Mouse (Mus musculus): ENCODE measurements around the gene Gna12.

Gene Gna12

GRCm38 (mm10) chr5:140796051-140796450 lies 34.2 kb downstream of the Gna12 start:
- no peak for DNase-seq (ENCODE audit: low spot score)

DNA sequence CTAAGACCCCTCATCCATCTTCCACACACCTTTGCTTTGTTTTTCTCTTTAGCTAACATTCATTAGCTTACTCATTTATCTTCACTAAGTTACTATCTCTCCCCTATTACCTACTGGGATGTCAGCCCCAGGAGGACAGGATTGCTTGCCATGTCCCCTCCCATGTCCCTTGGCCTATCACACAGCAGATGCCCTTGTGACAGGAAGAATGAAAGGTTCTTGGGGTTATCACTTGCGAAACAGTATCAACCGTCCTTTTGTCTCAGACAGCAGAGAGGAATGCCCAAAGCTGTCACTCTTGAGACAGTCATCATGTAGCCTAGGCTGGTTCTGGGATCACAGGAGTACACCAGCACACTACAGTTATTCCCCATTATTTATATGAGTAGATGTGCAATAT lies 35.1 kb downstream of the Gna12 start:
- DNase-seq (ENCODE audit: low spot score) = no peak

GRCm38 (mm10) chr5:140794753-140795152 lies 35.5 kb downstream of the Gna12 start:
- DNase-seq (ENCODE audit: low spot score) = no peak

DNA sequence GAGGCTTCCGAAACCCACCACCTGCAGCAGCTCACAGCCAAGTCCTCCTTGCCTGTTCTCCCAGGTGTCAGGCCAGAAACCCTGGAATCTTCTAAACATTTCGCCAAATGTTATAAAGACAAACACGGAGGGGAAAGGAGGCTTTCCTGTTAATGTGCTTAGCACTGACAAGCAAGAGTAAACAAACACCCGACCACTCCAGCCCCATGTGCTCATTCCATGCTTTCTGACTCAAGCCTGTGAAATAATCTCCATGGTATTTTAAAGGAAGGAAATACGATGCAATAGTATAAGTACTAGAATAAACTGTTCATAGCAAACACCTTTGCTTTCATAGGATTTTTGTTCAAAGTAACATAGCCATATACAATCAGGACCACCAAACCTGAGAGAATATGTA lies 38.0 kb downstream of the Gna12 start:
- no peak for DNase-seq (ENCODE audit: low spot score)

- DNase-seq (ENCODE audit: low spot score) = no peak
These were observed 39.0 kb downstream of the Gna12 start for GRCm38 (mm10) chr5:140790937-140791877.

DNA sequence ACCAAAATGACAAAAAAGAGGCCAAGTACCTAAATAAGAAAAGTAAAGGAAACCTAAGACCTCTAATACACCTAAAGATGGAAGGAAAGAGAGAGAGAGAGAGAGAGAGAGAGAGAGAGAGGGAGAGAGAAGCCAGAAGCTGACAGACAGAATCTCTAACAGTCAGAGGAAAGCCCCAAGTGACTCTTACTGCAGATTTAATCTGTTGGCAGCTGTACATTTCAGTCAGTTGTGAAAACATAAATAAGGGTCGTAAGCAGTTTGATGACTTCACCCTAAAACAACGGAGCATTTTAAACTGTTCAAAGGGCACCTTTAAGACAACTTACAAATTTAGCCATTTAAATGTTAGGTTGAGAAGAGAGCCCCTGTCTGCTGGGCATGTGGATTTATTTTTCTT lies 39.8 kb downstream of the Gna12 start:
- no peak for DNase-seq (ENCODE audit: low spot score)

GRCm38 (mm10) chr5:140789561-140789960 lies 40.7 kb downstream of the Gna12 start:
- no peak for DNase-seq (ENCODE audit: low spot score)

DNA sequence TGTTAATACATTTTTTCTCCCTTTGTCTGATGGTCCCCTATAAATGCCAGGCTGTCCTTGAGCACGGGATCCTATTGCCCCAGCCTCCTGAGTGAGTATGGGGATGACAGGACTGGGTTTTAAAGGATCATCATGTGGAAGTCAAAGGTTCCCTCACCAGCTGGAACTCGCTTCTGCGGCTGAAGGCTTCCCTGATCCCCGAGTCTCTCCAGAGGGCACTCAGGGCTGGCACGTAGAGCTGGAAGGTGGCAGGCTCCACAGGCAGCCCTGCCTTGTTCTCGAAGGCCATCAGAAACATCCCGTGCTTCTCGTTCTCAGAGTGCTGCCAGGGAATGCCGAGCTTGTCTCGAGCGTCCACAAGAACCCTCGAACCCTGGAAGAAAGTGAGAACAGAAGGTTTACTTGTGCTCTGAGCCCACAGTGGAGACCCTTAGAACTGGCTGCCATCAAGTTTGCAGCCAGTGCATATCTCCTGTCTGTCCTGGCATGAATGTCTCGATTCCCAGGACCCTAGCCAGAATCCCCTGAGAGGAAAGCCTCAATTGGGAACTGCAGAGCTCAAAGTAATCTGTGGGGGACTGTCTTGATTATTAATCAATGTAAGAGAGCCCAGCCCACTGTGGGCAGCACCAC lies 44.9 kb downstream of the Gna12 start:
- DNase-seq (ENCODE audit: low spot score) = no peak

DNA sequence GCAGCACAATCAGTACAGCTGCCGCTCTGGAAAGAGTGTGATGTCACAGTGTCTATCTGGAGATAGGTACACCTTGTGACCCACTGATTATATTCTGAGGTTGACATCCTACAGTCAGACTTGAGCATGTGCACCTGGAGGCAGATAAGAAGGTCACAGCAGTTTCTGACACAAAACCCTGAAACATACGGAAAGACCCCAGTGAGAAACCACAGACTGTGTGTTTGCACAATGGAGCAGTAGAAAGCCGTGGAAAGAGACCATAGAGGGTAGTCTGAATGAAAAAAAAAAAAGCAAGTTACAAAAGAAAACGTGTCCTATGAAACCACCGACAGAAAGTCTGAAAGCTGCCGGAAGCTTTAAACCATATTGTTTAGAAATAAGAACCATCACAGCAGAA lies 45.9 kb downstream of the Gna12 start:
- DNase-seq (ENCODE audit: low spot score) = no peak

DNA sequence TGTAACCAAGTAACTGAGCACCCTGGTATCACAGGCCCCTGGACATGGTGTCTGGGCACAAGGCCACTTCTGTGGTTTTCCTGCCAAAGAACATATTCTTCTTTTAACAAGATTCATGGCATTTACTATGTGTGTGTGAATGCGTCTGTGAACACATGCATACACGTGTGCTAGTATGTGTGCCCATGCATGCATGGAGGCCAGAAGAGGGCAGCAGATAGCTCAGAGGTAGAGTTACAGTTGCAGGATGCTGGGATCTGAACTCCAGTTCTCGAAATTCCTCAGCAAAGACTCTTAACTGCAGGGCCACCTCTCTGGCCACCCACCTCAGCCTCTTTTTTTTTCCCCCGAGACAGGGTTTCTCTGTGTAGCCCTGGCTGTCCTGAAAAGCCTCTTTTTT lies 46.7 kb downstream of the Gna12 start:
- DNase-seq (ENCODE audit: low spot score) = no peak

DNA sequence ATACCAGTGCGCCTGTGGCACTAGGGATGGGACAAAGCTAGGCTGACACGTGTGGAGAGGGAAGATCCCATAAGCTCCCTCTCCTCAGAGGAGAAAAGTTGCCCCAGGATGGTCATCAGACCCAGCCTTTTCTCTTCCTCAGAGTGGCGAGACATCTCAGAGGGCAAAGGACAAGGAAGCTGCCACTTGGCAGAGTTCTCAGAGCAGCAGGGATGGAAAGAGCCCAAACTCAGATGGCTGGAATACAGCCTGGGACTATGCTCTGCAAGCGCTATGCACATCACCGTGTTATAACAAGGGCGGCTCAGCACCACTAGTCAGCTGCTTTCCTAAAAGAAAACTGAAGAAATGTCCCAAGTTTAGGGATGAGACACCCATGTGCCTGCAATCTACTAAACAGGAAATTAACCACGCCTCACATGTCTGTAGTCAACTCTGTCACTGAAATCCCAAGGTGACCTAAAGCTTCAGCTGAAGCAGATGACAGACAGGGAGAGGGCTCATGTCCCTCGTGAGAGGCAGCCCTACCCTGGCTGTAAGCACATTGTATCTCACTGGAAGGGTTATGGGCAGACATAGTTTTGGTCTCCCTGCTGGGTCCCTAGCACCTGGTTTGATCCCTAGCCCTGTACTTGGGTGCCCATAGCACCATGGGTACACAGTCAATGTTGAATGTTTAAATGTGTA lies 48.2 kb downstream of the Gna12 start:
- no peak for DNase-seq (ENCODE audit: low spot score)

DNA sequence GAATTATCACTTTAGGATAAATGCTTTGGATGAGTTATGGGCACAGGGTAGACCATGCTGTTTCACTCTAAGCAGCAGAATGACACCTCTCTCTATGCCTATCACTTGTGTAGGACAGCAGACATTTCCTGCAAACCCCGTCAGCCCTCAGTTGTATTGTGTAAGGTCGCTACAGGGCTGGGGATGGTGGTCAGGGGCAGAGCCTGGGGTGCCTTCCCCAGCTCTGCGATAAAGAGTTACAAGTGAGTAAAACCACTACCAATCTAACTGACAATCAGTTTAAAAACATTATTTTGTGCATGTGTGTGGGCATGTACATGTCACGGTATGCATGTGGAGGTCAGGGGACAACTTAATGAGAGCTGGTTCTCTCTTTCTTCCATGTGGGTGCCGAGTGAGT lies 49.1 kb downstream of the Gna12 start:
- no peak for DNase-seq (ENCODE audit: low spot score)

DNA sequence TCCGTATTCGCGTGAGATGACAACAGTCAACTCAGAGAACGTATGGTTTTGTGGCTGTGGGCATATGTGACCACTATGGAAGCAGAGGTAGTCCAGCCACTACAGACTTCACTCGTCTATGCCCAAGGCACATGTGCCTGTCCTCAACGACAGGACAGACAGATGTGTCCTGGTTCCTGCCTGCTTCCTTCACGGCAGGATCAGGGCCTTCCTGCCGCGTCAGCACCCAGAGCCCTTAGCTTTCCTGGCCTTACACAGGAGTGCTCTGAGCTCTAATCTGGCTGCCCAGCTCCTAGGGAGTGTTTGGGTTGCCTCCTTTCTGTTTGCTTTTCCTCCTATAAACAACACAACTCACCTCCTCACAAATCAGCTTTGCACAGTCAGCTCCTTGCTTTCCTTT lies 53.3 kb downstream of the Gna12 start:
- no peak for DNase-seq (ENCODE audit: low spot score)

DNA sequence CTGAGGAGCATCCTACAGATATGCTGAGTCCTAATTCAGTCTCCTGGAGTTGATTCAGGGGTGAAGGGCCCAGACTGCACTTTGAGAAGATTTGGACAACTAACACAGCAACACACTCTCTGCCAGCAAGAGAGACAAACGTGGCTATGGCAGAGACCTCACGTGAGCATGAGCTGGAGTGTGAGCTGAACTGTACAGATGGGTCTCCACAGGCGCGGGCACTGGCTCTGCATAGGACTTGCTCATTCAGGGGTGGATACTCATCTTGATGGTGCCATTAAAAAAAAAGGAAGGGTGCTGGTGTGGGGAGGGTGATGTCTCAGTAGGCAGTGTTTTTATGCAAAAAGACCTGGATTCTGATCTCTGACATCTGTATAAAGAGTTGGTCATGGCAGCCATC lies 55.1 kb downstream of the Gna12 start:
- DNase-seq (ENCODE audit: low spot score) = no peak

- DNase-seq (ENCODE audit: low spot score) = no peak
These were observed 58.1 kb downstream of the Gna12 start for GRCm38 (mm10) chr5:140772158-140772557.

GRCm38 (mm10) chr5:140771612-140772011 lies 58.6 kb downstream of the Gna12 start:
- no peak for DNase-seq (ENCODE audit: low spot score)

DNA sequence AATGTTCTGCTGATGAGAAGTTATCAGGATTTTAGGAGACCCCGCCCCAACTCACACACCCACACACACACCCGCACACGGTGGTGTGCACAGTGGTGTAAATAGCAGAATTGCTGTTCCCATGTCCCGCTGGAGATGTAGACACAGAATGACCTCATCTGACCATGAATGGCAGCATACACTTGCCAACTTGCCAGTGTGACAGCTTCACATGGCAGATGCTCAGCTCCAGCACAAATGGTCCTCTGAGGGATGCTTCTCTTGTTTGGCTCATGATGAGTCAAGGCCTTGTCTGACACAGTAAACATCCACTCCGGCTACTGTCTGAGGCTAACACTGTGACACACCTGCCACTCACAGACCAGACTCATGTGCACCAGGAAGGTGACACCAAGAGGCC lies 61.9 kb downstream of the Gna12 start:
- DNase-seq (ENCODE audit: low spot score) = no peak

GRCm38 (mm10) chr5:140767704-140768141 lies 62.5 kb downstream of the Gna12 start:
- DNase-seq (ENCODE audit: low spot score) = peak; percentile 93

- no peak for DNase-seq (ENCODE audit: low spot score)
These were observed 63.7 kb downstream of the Gna12 start for GRCm38 (mm10) chr5:140766566-140766965.

DNA sequence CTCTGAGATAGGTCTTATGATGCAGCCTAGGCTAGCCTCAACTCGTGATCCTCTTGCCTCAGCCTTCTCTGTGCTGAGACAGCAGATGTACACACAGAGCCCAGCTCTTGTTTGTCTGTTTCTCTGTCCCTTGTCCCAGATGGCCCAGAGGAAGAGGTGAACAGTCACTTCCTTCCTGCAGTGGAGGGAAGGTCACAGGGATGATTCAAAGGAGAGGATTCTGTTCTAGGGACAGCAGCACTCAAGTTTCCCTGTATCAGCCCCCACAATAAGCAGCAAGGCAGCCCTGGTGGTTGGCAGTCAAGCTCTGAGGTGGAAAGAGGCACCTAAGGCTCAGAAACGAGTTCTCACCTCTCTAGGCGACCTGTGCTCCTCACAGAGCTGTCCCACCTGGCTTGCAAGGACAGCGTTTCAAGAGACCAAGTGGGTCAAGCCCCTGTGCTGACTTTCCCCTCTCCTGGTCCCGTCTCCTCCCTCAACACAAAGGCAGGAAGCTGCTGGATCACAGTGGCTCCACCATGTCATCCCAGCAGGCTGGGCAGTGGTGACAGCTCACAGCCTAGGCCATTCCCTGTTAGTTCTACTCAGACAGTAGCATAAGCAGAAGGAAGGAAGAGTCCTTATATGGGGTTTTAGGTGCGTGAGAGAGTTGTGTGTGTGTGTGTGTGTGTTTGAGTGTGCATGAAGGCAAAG lies 65.2 kb downstream of the Gna12 start:
- DNase-seq (ENCODE audit: low spot score) = no peak

GRCm38 (mm10) chr5:140762540-140762939 lies 67.7 kb downstream of the Gna12 start:
- DNase-seq (ENCODE audit: low spot score) = no peak

GRCm38 (mm10) chr5:140758864-140759263 lies 71.4 kb downstream of the Gna12 start:
- DNase-seq (ENCODE audit: low spot score) = no peak

Data from testis, postnatal 10 days (tissue).